ENCODE assay signal across 35 mouse cellular contexts in the genomic region with DNA sequence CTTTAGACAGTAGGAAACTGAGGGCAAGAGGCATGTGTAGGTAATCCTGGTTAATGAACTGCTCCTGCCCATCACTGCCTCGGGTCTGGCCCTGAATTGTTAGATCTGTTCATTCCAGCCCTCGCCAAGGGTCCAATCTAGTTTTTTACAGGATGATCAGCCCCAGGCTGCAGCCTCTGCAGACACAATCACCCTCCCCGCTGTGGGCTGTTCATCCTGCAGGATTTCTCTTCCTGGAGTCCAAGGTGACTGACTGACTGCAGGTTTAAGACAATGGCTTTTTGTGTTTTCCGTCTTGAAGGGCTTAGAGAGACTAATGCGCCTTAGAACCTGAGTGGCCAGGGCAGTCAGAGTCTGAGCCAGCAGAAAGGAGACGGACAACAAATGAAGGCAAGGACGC. TPM values are rescaled to one million over a fixed set of nuclear protein-coding genes. Genes with fewer than 3 reads are reported as not detected.
DNase-seq lines count a peak whose midpoint lies in the region; ATAC-seq lines count a peak whose summit lies in the region.
"Had no signal": no experiment of that assay in that cellular context is flagged by ENCODE, and none has a peak within 500 bp of the region (broad histone marks: within the 10 kb centered on the region; RNA-seq: fewer than 3 reads in every experiment).

No protein-coding gene starts in this region.

- DNase-seq in hindbrain, embryonic 14.5 days (ENCODE audit: low spot score): no peak
- DNase-seq in midbrain, embryonic 11.5 days (ENCODE audit: low spot score, missing footprints): no peak
- peak; percentile 41 for DNase-seq in ES-CJ7 (ENCODE audit: low read depth, low spot score)
- DNase-seq in ZHBTc4 (ENCODE audit: low read depth, low spot score): peak; percentile 64
- DNase-seq: adrenal gland, adult 2 months; adrenal gland, postnatal 36 days; B cell, adult 2 months; cerebellum, adult 18-20 months; cerebellum, postnatal 10 days; heart, postnatal 10 days; kidney, adult 11 months; kidney, postnatal 25 days; lung, postnatal 36 days; retina, postnatal 1 day; right cerebral cortex, postnatal 14 days; thymus, adult 18-20 months; thymus, postnatal 25 days had no signal

- no peaks in the 10 kb centered on the region for H3K4me1 ChIP-seq in hindbrain, embryonic 13.5 days (replicated peaks)
- H3K4me1 ChIP-seq in hindbrain, embryonic 14.5 days (replicated peaks; ENCODE audit: control insufficient read depth, insufficient read depth, low read length): no peaks in the 10 kb centered on the region
- no peaks in the 10 kb centered on the region for H3K4me1 ChIP-seq in midbrain, embryonic 15.5 days
- H3K4me1 ChIP-seq in midbrain, embryonic 11.5 days (ENCODE audit: control insufficient read depth, insufficient read depth, low read length): peaks cover 5% of the 10 kb centered on the region
- no peaks in the 10 kb centered on the region for H3K4me1 ChIP-seq in heart, embryonic 11.5 days (ENCODE audit: control insufficient read depth, insufficient read depth, low read length)
- H3K4me1 ChIP-seq: embryonic facial prominence, embryonic 13.5 days; heart, embryonic 13.5 days; liver, embryonic 15.5 days; megakaryocyte, embryonic 14.5 days; stomach, embryonic 15.5 days had no signal

- no peak overlapping the region for H3K4me2 ChIP-seq in hindbrain, embryonic 13.5 days
- no peak overlapping the region for H3K4me2 ChIP-seq in hindbrain, embryonic 14.5 days (replicated peaks)
- H3K4me2 ChIP-seq in midbrain, embryonic 15.5 days: no peak overlapping the region
- no peak overlapping the region for H3K4me2 ChIP-seq in midbrain, embryonic 11.5 days
- H3K4me2 ChIP-seq in heart, embryonic 11.5 days: no peak overlapping the region
- H3K4me2 ChIP-seq: embryonic facial prominence, embryonic 13.5 days; heart, embryonic 13.5 days; limb, embryonic 12.5 days; liver, embryonic 15.5 days; lung, embryonic 14.5 days; stomach, embryonic 15.5 days had no signal

- H3K27ac ChIP-seq in hindbrain, embryonic 13.5 days: peak overlapping the region; percentile 35; the same call in 1 of the 2 replicates
- H3K27ac ChIP-seq in hindbrain, embryonic 14.5 days: no peak overlapping the region
- H3K27ac ChIP-seq in midbrain, embryonic 15.5 days: 0 out of 2 replicates have a peak overlapping the region, but pooled peaks have one; percentile 33
- no peak overlapping the region for H3K27ac ChIP-seq in midbrain, embryonic 11.5 days (ENCODE audit: low read depth, low read length)
- no peak overlapping the region for H3K27ac ChIP-seq in heart, embryonic 11.5 days (ENCODE audit: low read depth, low read length)
- H3K27ac ChIP-seq: embryonic facial prominence, embryonic 13.5 days; heart, adult 2 months; heart, embryonic 13.5 days; limb, embryonic 12.5 days; liver, embryonic 15.5 days; stomach, embryonic 15.5 days had no signal

- WGBS in hindbrain, embryonic 13.5 days: 66% methylated on average over 7 of the region's 7 CpGs
- WGBS in hindbrain, embryonic 14.5 days: 57% methylated on average over 7 of the region's 7 CpGs
- 36% methylated on average over 7 of the region's 7 CpGs for WGBS in midbrain, embryonic 15.5 days
- 45% methylated on average over 7 of the region's 7 CpGs for WGBS in midbrain, embryonic 11.5 days
- WGBS in heart, embryonic 11.5 days (ENCODE audit: insufficient replicate concordance): 70% methylated on average over 7 of the region's 7 CpGs

- no peaks in the 10 kb centered on the region for H3K27me3 ChIP-seq in hindbrain, embryonic 13.5 days
- no peaks in the 10 kb centered on the region for H3K27me3 ChIP-seq in hindbrain, embryonic 14.5 days (ENCODE audit: control insufficient read depth, insufficient read depth, low read length)
- no peaks in the 10 kb centered on the region for H3K27me3 ChIP-seq in midbrain, embryonic 15.5 days (replicated peaks)
- no peaks in the 10 kb centered on the region for H3K27me3 ChIP-seq in midbrain, embryonic 11.5 days (ENCODE audit: control insufficient read depth, insufficient read depth, low read length)
- H3K27me3 ChIP-seq in heart, embryonic 11.5 days (ENCODE audit: control insufficient read depth, insufficient read depth, low read length): no peaks in the 10 kb centered on the region
- H3K27me3 ChIP-seq: embryonic facial prominence, embryonic 13.5 days; limb, embryonic 12.5 days; liver, embryonic 15.5 days; stomach, embryonic 15.5 days had no signal

- no peaks in the 10 kb centered on the region for H3K9me3 ChIP-seq in hindbrain, embryonic 13.5 days
- H3K9me3 ChIP-seq in hindbrain, embryonic 14.5 days (ENCODE audit: control insufficient read depth, low read length): no peaks in the 10 kb centered on the region
- H3K9me3 ChIP-seq in midbrain, embryonic 15.5 days: no peaks in the 10 kb centered on the region
- H3K9me3 ChIP-seq in midbrain, embryonic 11.5 days (ENCODE audit: control insufficient read depth, low read length): no peaks in the 10 kb centered on the region
- no peaks in the 10 kb centered on the region for H3K9me3 ChIP-seq in heart, embryonic 11.5 days (replicated peaks; ENCODE audit: control insufficient read depth, low read length)
- H3K9me3 ChIP-seq: embryonic facial prominence, embryonic 13.5 days; heart, embryonic 13.5 days; limb, embryonic 12.5 days; liver, embryonic 15.5 days; megakaryocyte, embryonic 14.5 days; stomach, embryonic 15.5 days had no signal

- peaks cover 40% of the 10 kb centered on the region for H3K36me3 ChIP-seq in hindbrain, embryonic 13.5 days
- peaks cover 33% of the 10 kb centered on the region for H3K36me3 ChIP-seq in hindbrain, embryonic 14.5 days (replicated peaks; ENCODE audit: control insufficient read depth, insufficient read depth)
- H3K36me3 ChIP-seq in midbrain, embryonic 15.5 days (replicated peaks): peaks cover 6% of the 10 kb centered on the region; the same call in 1 of the 2 replicates
- H3K36me3 ChIP-seq in midbrain, embryonic 11.5 days (ENCODE audit: control insufficient read depth, insufficient read depth, low read length): no peaks in the 10 kb centered on the region; the same call in 1 of the 2 replicates
- no peaks in the 10 kb centered on the region for H3K36me3 ChIP-seq in heart, embryonic 11.5 days (ENCODE audit: control insufficient read depth, insufficient read depth, low read length)
- H3K36me3 ChIP-seq: liver, embryonic 15.5 days had no signal

- no peak overlapping the region for H3K4me3 ChIP-seq in hindbrain, embryonic 13.5 days
- H3K4me3 ChIP-seq in hindbrain, embryonic 14.5 days (replicated peaks; ENCODE audit: low read length): no peak overlapping the region
- no peak overlapping the region for H3K4me3 ChIP-seq in midbrain, embryonic 15.5 days
- no peak overlapping the region for H3K4me3 ChIP-seq in midbrain, embryonic 11.5 days (ENCODE audit: low read depth, low read length)
- H3K4me3 ChIP-seq in heart, embryonic 11.5 days (ENCODE audit: low read depth, low read length): no peak overlapping the region
- H3K4me3 ChIP-seq: embryonic facial prominence, embryonic 13.5 days; heart, adult 2 months; heart, embryonic 13.5 days; limb, embryonic 12.5 days; liver, embryonic 15.5 days; megakaryocyte, embryonic 14.5 days; stomach, embryonic 15.5 days had no signal

- no peak overlapping the region for H3K9ac ChIP-seq in hindbrain, embryonic 13.5 days
- H3K9ac ChIP-seq in hindbrain, embryonic 14.5 days: no peak overlapping the region
- no peak overlapping the region for H3K9ac ChIP-seq in midbrain, embryonic 15.5 days
- H3K9ac ChIP-seq in midbrain, embryonic 11.5 days (ENCODE audit: low read length): no peak overlapping the region
- H3K9ac ChIP-seq in heart, embryonic 11.5 days (ENCODE audit: low read depth, low read length): no peak overlapping the region
- H3K9ac ChIP-seq: embryonic facial prominence, embryonic 13.5 days; heart, embryonic 13.5 days; limb, embryonic 12.5 days; liver, embryonic 15.5 days; lung, embryonic 14.5 days; stomach, embryonic 15.5 days had no signal

- no peak for ATAC-seq in hindbrain, embryonic 13.5 days (ENCODE audit: low FRiP score)
- ATAC-seq in hindbrain, embryonic 14.5 days (ENCODE audit: low FRiP score): no peak
- no peak for ATAC-seq in midbrain, embryonic 15.5 days (replicated peaks)
- no peak for ATAC-seq in midbrain, embryonic 11.5 days (ENCODE audit: low FRiP score)
- no peak for ATAC-seq in heart, embryonic 11.5 days (replicated peaks; ENCODE audit: insufficient number of reproducible peaks, low FRiP score, low TSS enrichment)
- ATAC-seq: activated CD4-positive, CD25-positive, alpha-beta regulatory T cell, adult 4 months; inflammation-experienced regulatory T-cells, adult 6 months had no signal

RNA-seq across cellular contexts. Expression of a gene that starts 11.4 kb away (rescaled TPM):
- polyA plus RNA-seq in hindbrain, embryonic 13.5 days (2015; fragmentation: Nextera tagmentation; extraction: Ambion mirVana): not detected in 2 replicates
- not detected in 2 replicates for polyA plus RNA-seq in hindbrain, embryonic 14.5 days (2014; fragmentation: Nextera tagmentation; extraction: Ambion mirVana)
- not detected in 2 replicates for polyA plus RNA-seq in midbrain, embryonic 15.5 days (2015; fragmentation: Nextera tagmentation; extraction: Ambion mirVana)
- not detected in 2 replicates for polyA plus RNA-seq in midbrain, embryonic 11.5 days (2014; fragmentation: Nextera tagmentation; extraction: Ambion mirVana)
- polyA plus RNA-seq in heart, embryonic 11.5 days (2014; fragmentation: Nextera tagmentation; extraction: Ambion mirVana): not detected in 2 replicates
- polyA plus RNA-seq: activated CD4-positive, CD25-positive, alpha-beta regulatory T cell, adult 4 months; brain, embryonic 14.5 days; embryonic facial prominence, embryonic 13.5 days; forebrain, embryonic 11.5 days; heart, embryonic 13.5 days; inflammation-experienced regulatory T-cells, adult 6 months; limb, embryonic 12.5 days; liver, adult 2 months; liver, embryonic 15.5 days; lung, embryonic 14.5 days; neural tube, embryonic 14.5 days; stomach, embryonic 15.5 days had no signal

RNA-seq across cellular contexts. Expression of a gene that starts 15.4 kb away (rescaled TPM):
- polyA plus RNA-seq in hindbrain, embryonic 13.5 days (2015; fragmentation: Nextera tagmentation; extraction: Ambion mirVana): not detected in 2 replicates
- not detected in 2 replicates for polyA plus RNA-seq in hindbrain, embryonic 14.5 days (2014; fragmentation: Nextera tagmentation; extraction: Ambion mirVana)
- not detected in 2 replicates for polyA plus RNA-seq in midbrain, embryonic 15.5 days (2015; fragmentation: Nextera tagmentation; extraction: Ambion mirVana)
- polyA plus RNA-seq in midbrain, embryonic 11.5 days (2014; fragmentation: Nextera tagmentation; extraction: Ambion mirVana): not detected in 2 replicates
- not detected in 2 replicates for polyA plus RNA-seq in heart, embryonic 11.5 days (2014; fragmentation: Nextera tagmentation; extraction: Ambion mirVana)
- polyA plus RNA-seq: activated CD4-positive, CD25-positive, alpha-beta regulatory T cell, adult 4 months; adrenal gland, adult 2 months; brain, embryonic 14.5 days; embryonic facial prominence, embryonic 13.5 days; forebrain, embryonic 11.5 days; heart, adult 2 months; heart, embryonic 13.5 days; inflammation-experienced regulatory T-cells, adult 6 months; kidney, embryonic 14.5 days; limb, embryonic 12.5 days; liver, adult 2 months; liver, embryonic 15.5 days; lung, embryonic 14.5 days; neural tube, embryonic 14.5 days; stomach, embryonic 15.5 days had no signal

RNA-seq across cellular contexts. Expression of a gene that starts 24.6 kb away (rescaled TPM):
- polyA plus RNA-seq in hindbrain, embryonic 13.5 days (2015; fragmentation: Nextera tagmentation; extraction: Ambion mirVana): 2.5 and 3.5 TPM in 2 replicates
- 2.8 and 3.3 TPM in 2 replicates for polyA plus RNA-seq in hindbrain, embryonic 14.5 days (2014; fragmentation: Nextera tagmentation; extraction: Ambion mirVana)
- 2.4 and 2.8 TPM in 2 replicates for polyA plus RNA-seq in midbrain, embryonic 15.5 days (2015; fragmentation: Nextera tagmentation; extraction: Ambion mirVana)
- polyA plus RNA-seq in midbrain, embryonic 11.5 days (2014; fragmentation: Nextera tagmentation; extraction: Ambion mirVana): 2.7 and 3.0 TPM in 2 replicates
- polyA plus RNA-seq in heart, embryonic 11.5 days (2014; fragmentation: Nextera tagmentation; extraction: Ambion mirVana): 3.4 and 4.2 TPM in 2 replicates

RNA-seq across cellular contexts. Expression of a gene that starts 25.9 kb away (rescaled TPM):
- 0.25 and 0.49 TPM in 2 replicates for polyA plus RNA-seq in hindbrain, embryonic 13.5 days (2015; fragmentation: Nextera tagmentation; extraction: Ambion mirVana)
- 0.29 TPM in 2 replicates for polyA plus RNA-seq in hindbrain, embryonic 14.5 days (2014; fragmentation: Nextera tagmentation; extraction: Ambion mirVana)
- 0.46 and 0.75 TPM in 2 replicates for polyA plus RNA-seq in midbrain, embryonic 15.5 days (2015; fragmentation: Nextera tagmentation; extraction: Ambion mirVana)
- polyA plus RNA-seq in midbrain, embryonic 11.5 days (2014; fragmentation: Nextera tagmentation; extraction: Ambion mirVana): 0.22 TPM in 1 of 2 replicates, not detected in the other
- 1.1 and 1.9 TPM in 2 replicates for polyA plus RNA-seq in heart, embryonic 11.5 days (2014; fragmentation: Nextera tagmentation; extraction: Ambion mirVana)
- polyA plus RNA-seq: activated CD4-positive, CD25-positive, alpha-beta regulatory T cell, adult 4 months; inflammation-experienced regulatory T-cells, adult 6 months; limb, embryonic 12.5 days; liver, adult 2 months had no signal

Comparison
In these comparisons a context has a peak if more than half of its experiments do, and no peak if none do; other contexts are left out.
1. H3K27ac ChIP-seq: peak in hindbrain, embryonic 13.5 days (single experiment) and midbrain, embryonic 15.5 days (single experiment); none in hindbrain, embryonic 14.5 days (single experiment), midbrain, embryonic 11.5 days (single experiment) and heart, embryonic 11.5 days (single experiment).
2. DNase-seq: peak in ES-CJ7 (single experiment) and ZHBTc4 (single experiment); none in hindbrain, embryonic 14.5 days (single experiment) and midbrain, embryonic 11.5 days (single experiment).